Mouse (Mus musculus) small intestine, adult 2 months (tissue): ENCODE data around the gene Kifc1.

ENCODE experiments used
- CTCF ChIP-seq: fragments of 200-500 bp; IDR thresholded peaks from 2 replicates; pipeline ENCODE4 v1.5.1; 2012; ENCODE audit warnings: low read depth, mild to moderate bottlenecking, control low read depth, inconsistent platforms, low read length, moderate library complexity, mixed read lengths; ENCODE audit not compliant: insufficient replicate concordance, insufficient read length; ENCODE audit errors: extremely low read depth
- POLR2A ChIP-seq: fragments of 200-500 bp; IDR thresholded peaks from 2 replicates; pipeline ENCODE4 v1.6.1; 2012; ENCODE audit warnings: low read depth, mild to moderate bottlenecking, control low read depth, inconsistent platforms, low read length, moderate library complexity

DNA sequence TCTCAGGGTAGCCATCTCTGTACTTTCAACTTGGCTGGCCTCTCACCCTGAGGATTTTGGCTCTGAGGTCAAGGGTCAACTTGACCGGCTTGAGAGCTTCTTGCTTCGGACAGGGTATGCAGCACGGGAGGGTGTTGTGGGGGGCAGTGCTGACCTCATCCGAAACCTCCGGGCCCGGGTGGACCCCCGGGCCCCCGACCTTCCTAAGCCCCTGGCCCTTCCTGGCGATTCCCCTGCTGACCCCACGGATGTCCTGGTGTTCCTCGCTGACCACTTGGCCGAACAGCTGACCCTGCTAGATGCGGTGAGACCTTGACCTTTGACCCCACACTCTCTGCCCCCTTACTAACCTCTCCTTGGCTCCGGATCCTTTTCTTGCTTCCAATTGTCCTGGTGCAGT is 42.0 kb upstream of the Kifc1 start:
- TF ChIP-seq POLR2A (no peak), CTCF (no peak)
